Mouse (Mus musculus) G1E-ER4 (cell line): ENCODE data around the gene Rps3. TPM values are rescaled to one million over a fixed set of nuclear protein-coding genes. Genes with fewer than 3 reads are reported as not detected.

Source experiments
- GATA1 ChIP-seq: IDR thresholded peaks from one replicate; pipeline ENCODE4 v1.8.0; 2012; ENCODE audit warnings: low read length, inconsistent platforms
- polyA plus RNA-seq: library from polyadenylated mRNA; stranded (reverse); fragments of >175 nt; gene quantifications from 2 replicates; pipeline ENCODE4 v1.2.3, GENCODE M21; 2012

Rps3 gene
- polyA plus RNA-seq, 1 experiment, result 160 TPM

DNA sequence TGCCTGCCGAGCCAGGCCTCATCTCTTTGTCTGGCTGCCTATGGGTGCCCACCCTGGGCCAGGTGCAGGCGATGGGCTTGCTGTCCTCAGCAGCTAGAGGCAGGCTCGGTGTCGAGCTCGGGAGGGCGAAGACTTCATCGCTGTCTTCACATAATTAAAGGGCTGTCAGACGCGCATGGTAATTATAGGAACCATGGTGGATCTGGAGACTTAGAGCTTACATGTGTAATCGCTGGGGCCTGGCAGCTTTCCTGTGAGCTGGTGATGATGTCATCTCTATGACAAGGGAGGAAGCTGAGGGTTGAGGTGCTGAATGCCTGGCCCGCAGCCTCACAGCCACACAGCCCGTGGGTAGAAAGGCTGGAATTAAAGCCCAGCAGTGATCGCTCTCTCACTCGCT, 51.3 kb downstream of the Rps3 start:
- TF ChIP-seq GATA1, result no peak

DNA sequence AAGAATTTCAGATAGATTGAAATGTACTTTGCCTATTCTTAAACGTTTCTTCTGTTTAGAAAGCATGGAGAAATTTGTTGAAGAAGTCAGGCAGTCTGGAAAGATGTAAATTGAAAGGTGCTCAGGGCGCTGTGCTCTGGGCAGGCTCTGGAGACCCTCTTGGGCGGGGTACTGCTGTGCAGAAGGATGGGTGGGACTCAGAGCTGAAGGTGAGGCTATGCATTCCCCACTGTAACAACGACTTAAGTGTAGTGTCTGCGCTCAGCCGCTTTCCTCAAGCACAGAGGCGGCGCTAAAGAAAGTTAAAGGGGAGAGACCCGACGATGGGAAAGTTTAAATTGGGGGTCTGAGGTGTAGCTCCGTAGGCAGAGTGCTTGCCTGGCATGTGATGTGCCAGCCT, 53.3 kb downstream of the Rps3 start:
- TF ChIP-seq GATA1, result no peak

DNA sequence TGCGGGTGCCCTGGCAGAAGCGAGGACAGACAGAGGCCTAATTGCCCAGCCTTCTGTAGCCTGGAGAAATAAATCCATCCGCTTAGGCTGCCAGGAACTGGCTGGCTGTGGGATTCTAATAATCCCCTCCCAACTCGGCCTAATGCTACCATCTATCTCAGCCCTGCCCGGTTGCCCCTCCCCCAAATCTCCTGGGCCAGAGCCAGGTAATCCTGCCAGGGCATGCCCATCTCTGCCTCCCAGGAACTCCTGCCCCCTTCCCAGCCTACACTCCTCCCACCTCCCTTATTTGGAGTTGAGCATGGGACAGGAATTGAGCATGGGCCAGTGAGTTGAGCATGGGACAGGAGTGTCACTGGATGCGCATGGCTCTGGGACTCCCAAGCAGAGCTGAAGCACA, 53.8 kb downstream of the Rps3 start:
- no peak for TF ChIP-seq GATA1

DNA sequence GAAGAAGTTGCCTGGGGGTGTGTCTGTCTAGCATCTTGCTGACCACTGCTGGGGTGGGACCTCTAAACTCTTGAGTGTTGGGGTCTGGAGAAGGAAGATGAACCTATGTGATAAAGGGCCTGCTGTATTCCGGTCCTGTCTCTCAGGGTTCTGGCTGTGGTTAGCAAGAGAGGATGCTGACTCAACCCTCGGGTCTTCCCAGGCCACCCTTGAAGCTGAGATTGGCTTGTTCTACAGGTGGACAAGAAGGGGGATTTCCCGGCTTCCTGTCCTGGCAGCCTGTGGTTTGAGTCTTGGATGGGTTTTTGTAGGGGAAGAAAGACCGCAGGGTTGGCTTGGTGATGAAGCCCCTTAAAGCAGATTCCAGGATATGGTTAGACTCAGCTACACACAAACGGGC, 54.7 kb downstream of the Rps3 start:
- TF ChIP-seq GATA1, result no peak

DNA sequence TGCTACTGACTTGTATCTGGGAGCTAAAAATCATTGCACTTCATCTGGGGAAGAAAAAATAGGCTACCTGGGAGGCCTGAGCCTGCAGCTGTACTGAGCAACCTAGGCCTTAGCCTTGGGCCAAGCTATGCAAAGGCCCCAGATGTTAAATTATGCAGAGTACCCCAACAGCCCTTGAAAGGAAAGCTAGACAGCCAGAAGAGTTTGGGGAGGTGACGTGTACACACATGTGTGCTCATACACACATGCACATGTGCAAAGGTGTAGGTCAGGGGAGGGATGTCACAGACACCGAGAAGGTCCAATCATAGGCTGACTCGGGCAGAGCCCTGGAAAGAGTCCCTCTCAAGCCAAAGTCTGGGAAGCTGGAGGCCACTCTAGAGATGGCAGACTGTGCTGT, 55.6 kb downstream of the Rps3 start:
- TF ChIP-seq GATA1, result no peak

Other genes with a start within 250 kb of the Rps3 start
- gene Mogat2, start 245.1 kb downstream of the Rps3 start, polyA plus RNA-seq, result not detected in 2 replicates
- not detected in 2 replicates for gene Map6, start 216.3 kb downstream of the Rps3 start, polyA plus RNA-seq
- gene Serpinh1, start 130.5 kb downstream of the Rps3 start, polyA plus RNA-seq, result not detected in 2 replicates
- 0.11 TPM in 1 of 2 replicates, not detected in the other for gene Gdpd5, start 102.3 kb downstream of the Rps3 start, polyA plus RNA-seq
- not detected in 2 replicates for gene Klhl35, start 17.7 kb downstream of the Rps3 start, polyA plus RNA-seq
- 29.2 and 68.2 TPM in 2 replicates for gene Arrb1, start 51.7 kb upstream of the Rps3 start, polyA plus RNA-seq
- gene Tpbgl, start 143.4 kb upstream of the Rps3 start, polyA plus RNA-seq, result not detected in 2 replicates
- 0.01 TPM in 1 of 2 replicates, not detected in the other for gene Slco2b1, start 227.6 kb upstream of the Rps3 start, polyA plus RNA-seq
- not detected in 2 replicates for gene Olfr520, start 246.5 kb upstream of the Rps3 start, polyA plus RNA-seq